Mouse (Mus musculus) midbrain, embryonic 16.5 days (tissue): ENCODE results near the gene Cep164. TPM values are rescaled to one million over a fixed set of nuclear protein-coding genes. Genes with fewer than 3 reads are reported as not detected.

Experiments
- ATAC-seq: fragments of 200-750 bp; cut with Nextera tagmentation; 2 replicates; pipeline ENCODE4 v1.8.0; 2017; ENCODE audit warnings: moderate TSS enrichment
- H3K27ac ChIP-seq: fragments of 300-500 bp; sonication (generic); 2 replicates; pipeline ENCODE4 v1.5.1; 2014; ENCODE audit warnings: mild to moderate bottlenecking, low read length, mixed read lengths
- H3K27me3 ChIP-seq: fragments of 300-500 bp; sonication (generic); 2 replicates; pipeline ENCODE4 v1.6.1; 2014; ENCODE audit warnings: low read depth, low read length, mixed read lengths; ENCODE audit not compliant: control insufficient read depth, insufficient read depth
- H3K36me3 ChIP-seq: fragments of 300-500 bp; sonication (generic); 2 replicates; pipeline ENCODE4 v1.6.1; 2014; ENCODE audit warnings: mild to moderate bottlenecking, low read length, moderate library complexity, mixed read lengths; ENCODE audit not compliant: control insufficient read depth, insufficient read depth
- H3K4me1 ChIP-seq: fragments of 300-500 bp; sonication (generic); 2 replicates; pipeline ENCODE4 v1.6.1; 2014; ENCODE audit warnings: mild to moderate bottlenecking, low read length, mixed read lengths; ENCODE audit not compliant: control insufficient read depth, insufficient read depth
- H3K4me2 ChIP-seq: fragments of 300-500 bp; sonication (generic); 2 replicates; pipeline ENCODE4 v1.6.1; 2014; ENCODE audit warnings: mild to moderate bottlenecking, low read length, mixed read lengths
- H3K4me3 ChIP-seq: fragments of 300-500 bp; sonication (generic); 2 replicates; pipeline ENCODE4 v1.5.1; 2014; ENCODE audit warnings: low read depth, mild to moderate bottlenecking, low read length, moderate library complexity, mixed read lengths
- H3K9ac ChIP-seq: fragments of 300-500 bp; sonication (generic); 2 replicates; pipeline ENCODE4 v1.6.1; 2014; ENCODE audit warnings: low read depth, low read length, mixed read lengths
- H3K9me3 ChIP-seq: fragments of 300-500 bp; sonication (generic); replicated peaks from 2 replicates; pipeline ENCODE4 v1.6.1; 2014; ENCODE audit warnings: mild to moderate bottlenecking, low read length, mixed read lengths; ENCODE audit not compliant: control insufficient read depth, poor library complexity, severe bottlenecking
- WGBS: fragments of 180-500 bp; shearing (Covaris S2); extraction: QIAGEN DNeasy Blood & Tissue Kit; methylation state at CpG from one replicate; pipeline ENCODE4 v1.1.7; 2014; 5-methylcytosine and 5-hydroxymethylcytosine counted together
- polyA plus RNA-seq: library from polyadenylated mRNA; unstranded; fragments of >200 nt; fragmentation: Nextera tagmentation; extraction: Ambion mirVana; gene quantifications from 2 replicates; pipeline ENCODE4 v1.2.1, GENCODE M21; 2015

Cep164 gene
- polyA plus RNA-seq, 1 experiment from 2014 or later: 12.7 TPM

DNA sequence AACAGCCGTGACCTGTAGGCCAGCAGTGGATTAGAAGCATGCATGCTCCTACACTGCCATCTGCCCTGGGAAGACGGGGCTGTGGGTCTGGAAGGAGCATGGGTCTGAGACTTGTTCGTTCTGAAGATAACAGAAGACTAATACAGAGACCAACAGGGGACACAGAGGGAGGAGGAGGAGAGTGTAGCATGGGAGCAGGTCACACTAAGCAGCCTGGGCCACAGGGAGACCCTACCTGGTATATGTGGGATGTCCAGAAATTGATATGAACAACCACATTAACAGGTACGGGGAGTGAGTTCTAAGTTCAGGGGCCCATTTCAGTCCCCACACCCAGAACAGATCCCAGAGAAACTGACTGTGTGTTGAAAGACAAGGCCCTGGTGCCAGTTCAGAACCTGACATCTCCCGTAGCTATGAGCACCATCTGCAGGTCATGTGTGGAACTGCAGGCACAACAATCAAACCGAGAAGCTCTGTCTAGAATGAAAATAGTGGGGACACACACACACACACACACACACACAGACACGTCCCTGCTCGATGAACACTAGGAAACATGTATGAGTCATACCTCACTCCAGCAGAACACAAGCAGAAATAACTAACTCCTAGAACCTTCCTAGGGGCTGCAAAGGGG is 73.9 kb downstream of the Cep164 start:
- H3K27me3 ChIP-seq: no peaks in the 10 kb centered on the region
- no peak overlapping the region for H3K4me2 ChIP-seq
- H3K4me3 ChIP-seq: no peak overlapping the region

DNA sequence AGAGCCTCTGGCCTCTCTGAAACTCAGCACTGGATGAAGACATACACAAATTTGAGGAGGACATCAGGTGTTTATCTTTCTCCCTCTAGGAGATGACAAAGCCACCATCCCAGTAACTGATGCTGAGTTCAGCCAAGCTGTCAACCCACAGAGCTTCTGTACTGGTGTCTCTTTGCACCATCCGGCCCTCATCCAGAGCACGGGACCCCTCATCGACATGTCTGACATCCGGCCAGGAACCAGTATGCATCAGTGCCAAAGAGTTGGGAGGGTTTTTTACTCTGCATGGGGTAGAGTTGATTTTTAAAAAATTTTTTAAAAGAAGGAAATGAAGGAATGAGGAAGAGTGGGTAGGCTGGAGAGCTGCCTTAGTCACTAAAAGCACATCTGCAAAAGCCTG is 78.6 kb downstream of the Cep164 start:
- WGBS: 90% methylated on average over 4 of the region's 4 CpGs
- Histone ChIP-seq H3K4me3 (no peak overlapping the region), H3K36me3 (peaks cover 9% of the 10 kb centered on the region; the same call in 1 of the 2 replicates), H3K4me1 (peaks cover 1% of the 10 kb centered on the region; the same call in 1 of the 2 replicates), H3K27ac (no peak overlapping the region), H3K4me2 (no peak overlapping the region), H3K9me3 (no peaks in the 10 kb centered on the region), H3K9ac (no peak overlapping the region), H3K27me3 (no peaks in the 10 kb centered on the region)
- ATAC-seq: no peak

More for the DNA sequence above, 73.9 kb downstream of the Cep164 start:
- H3K9ac ChIP-seq: no peak overlapping the region
- H3K36me3 ChIP-seq: peaks cover 4% of the 10 kb centered on the region; the same call in 1 of the 2 replicates
- peak; percentile 63; the same call in 1 of the 2 replicates for ATAC-seq
- H3K4me1 ChIP-seq: no peaks in the 10 kb centered on the region; the same call in 1 of the 2 replicates
- WGBS: 34% methylated on average over 8 of the region's 8 CpGs
- H3K9me3 ChIP-seq: no peaks in the 10 kb centered on the region
- no peak overlapping the region for H3K27ac ChIP-seq

DNA sequence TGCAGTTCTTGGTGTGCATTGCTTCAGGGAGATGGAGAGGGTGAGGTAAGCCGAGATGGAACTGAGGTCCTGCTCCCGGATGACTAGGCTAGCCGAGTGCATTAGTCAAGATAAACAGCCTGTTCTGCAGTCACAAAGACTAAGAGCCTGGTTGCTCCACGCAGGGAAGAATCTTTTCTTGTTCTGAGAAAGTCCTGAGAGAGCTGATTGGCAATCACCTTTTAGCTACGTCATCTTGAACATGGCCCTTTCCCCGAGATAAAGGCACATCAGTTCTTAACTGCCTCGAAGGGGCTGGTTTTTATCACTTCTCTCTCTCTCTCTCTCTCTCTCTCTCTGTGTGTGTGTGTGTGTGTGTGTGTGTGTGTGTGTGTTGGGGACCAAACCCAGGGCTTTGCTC is 83.0 kb downstream of the Cep164 start:
- H3K27me3 ChIP-seq: no peaks in the 10 kb centered on the region
- peaks cover 11% of the 10 kb centered on the region; the same call in 1 of the 2 replicates for H3K36me3 ChIP-seq
- H3K9ac ChIP-seq: no peak overlapping the region
- ATAC-seq: no peak
- no peak overlapping the region for H3K27ac ChIP-seq
- no peak overlapping the region for H3K4me3 ChIP-seq
- H3K4me2 ChIP-seq: no peak overlapping the region
- H3K4me1 ChIP-seq: peaks cover 2% of the 10 kb centered on the region; the same call in 1 of the 2 replicates
- no peaks in the 10 kb centered on the region for H3K9me3 ChIP-seq
- 67% methylated on average over 7 of the region's 7 CpGs for WGBS

DNA sequence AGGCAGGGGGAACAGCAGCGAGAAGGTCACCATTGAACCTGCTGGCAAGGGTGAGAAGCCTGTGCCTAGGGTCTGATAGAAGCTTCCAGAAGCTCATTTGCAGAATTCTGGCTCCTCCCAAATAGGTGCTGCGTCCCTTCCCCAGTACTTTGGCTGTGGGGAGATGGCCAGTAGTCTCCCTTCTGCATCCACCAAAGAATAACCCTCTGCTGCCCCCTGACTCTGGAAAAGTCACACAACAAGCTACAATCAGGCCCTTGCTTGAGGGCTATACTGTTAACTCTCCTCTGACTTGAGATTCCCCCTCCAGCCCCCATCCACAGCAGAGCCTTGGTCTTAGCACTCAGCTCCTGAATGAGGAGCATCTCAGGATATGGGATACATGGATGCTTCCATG is 87.9 kb downstream of the Cep164 start:
- no peaks in the 10 kb centered on the region for H3K27me3 ChIP-seq
- 49% methylated on average over 2 of the region's 2 CpGs for WGBS
- H3K4me2 ChIP-seq: no peak overlapping the region
- peak; percentile 32; the same call in 1 of the 2 replicates for ATAC-seq
- H3K4me1 ChIP-seq: peaks cover 26% of the 10 kb centered on the region
- H3K9me3 ChIP-seq: no peaks in the 10 kb centered on the region
- peak overlapping the region; percentile 84 for H3K27ac ChIP-seq
- no peak overlapping the region for H3K9ac ChIP-seq
- 0 out of 2 replicates have a peak, but pooled peaks cover 4% of the 10 kb centered on the region for H3K36me3 ChIP-seq
- no peak overlapping the region for H3K4me3 ChIP-seq

DNA sequence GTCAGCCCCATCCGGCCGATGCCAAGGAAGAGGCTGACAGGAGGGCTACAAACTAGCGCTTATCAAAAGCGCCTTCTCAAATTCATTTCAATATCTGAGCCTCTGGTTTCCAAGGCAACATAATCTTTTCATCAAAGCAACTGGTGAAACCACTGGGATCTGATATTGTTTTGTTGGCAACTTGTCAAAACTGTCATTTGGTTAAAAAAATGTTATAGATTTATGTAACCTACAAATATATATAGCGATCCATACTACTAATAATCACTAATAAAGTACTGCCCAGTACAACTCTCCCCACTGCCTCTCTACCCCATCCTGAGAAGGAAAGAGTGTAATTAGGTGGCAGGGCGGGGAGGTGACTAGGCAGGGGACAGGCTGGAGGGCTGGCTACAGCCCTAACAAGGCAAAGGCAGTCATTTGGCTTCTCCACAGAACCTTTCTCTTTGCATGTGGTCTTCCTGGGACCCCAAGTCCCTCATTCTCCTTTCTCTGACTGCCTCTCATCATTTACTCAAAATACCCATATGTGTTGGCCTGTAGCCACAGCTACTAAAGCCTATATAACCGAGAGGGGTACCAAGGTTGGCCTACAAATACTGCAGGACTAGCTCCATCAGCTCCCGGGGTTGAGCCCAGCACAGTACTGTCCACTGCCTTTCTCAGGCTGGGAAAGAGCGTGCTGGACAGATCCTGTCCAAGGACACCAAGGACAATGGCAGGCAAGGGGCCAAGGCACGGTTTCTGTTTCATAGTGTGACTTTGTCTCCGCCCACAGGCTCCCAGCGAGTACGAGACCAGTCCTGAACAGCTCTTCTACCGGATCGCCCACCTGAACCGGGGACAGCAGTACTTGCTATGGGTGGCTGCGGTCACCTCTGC is 88.5 kb downstream of the Cep164 start:
- no peak overlapping the region for H3K4me3 ChIP-seq
- H3K9ac ChIP-seq: 0 out of 2 replicates have a peak overlapping the region, but pooled peaks have one; percentile 34
- H3K36me3 ChIP-seq: 0 out of 2 replicates have a peak, but pooled peaks cover 3% of the 10 kb centered on the region
- H3K27me3 ChIP-seq: no peaks in the 10 kb centered on the region
- 50% methylated on average over 17 of the region's 17 CpGs for WGBS
- H3K27ac ChIP-seq: peak overlapping the region; percentile 90
- peaks cover 25% of the 10 kb centered on the region for H3K4me1 ChIP-seq
- H3K9me3 ChIP-seq: no peaks in the 10 kb centered on the region
- no peak overlapping the region for H3K4me2 ChIP-seq
- peak; percentile 57 for ATAC-seq

DNA sequence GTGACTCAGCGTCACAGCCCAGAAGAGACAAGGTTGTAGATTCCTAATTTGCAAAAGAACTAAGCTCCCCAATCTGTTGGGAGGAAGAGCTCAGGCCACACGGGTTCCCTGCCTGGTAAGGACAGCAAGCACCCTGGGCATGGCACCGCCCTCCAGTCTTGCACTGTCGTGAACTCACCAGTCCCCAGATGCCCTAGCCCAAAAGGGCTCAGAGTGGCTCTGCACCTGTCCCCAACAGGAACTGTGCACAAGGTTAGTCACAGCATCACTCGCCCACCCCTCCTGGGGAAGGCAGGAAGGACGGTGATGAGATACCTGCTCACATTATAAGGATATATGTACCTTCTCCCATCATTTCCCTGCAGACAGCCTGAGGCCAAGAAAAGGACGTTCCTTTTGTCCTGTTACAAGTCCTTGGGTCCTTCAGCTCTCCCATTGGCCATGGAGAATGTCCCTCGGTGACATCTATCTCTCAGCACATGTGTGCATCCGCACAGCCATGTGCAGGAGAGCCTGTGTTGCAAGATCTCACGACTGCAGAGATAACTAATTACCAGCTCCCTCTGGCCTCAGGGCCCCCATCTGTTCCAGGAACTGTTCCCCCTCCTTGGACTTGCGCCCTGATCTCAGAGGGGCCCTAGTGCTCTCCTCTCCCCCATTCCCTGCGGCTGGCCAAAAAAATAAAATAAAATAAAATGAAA is 89.3 kb downstream of the Cep164 start:
- H3K4me3 ChIP-seq: no peak overlapping the region; the same call in 1 of the 2 replicates
- peak overlapping the region; percentile 25 for H3K4me2 ChIP-seq
- H3K9me3 ChIP-seq: no peaks in the 10 kb centered on the region
- ATAC-seq: peak; percentile 77
- H3K4me1 ChIP-seq: peaks cover 23% of the 10 kb centered on the region
- no peak overlapping the region; the same call in 1 of the 2 replicates for H3K9ac ChIP-seq
- H3K27ac ChIP-seq: peak overlapping the region; percentile 90
- H3K27me3 ChIP-seq: no peaks in the 10 kb centered on the region
- H3K36me3 ChIP-seq: no peaks in the 10 kb centered on the region
- WGBS: 42% methylated on average over 12 of the region's 12 CpGs

DNA sequence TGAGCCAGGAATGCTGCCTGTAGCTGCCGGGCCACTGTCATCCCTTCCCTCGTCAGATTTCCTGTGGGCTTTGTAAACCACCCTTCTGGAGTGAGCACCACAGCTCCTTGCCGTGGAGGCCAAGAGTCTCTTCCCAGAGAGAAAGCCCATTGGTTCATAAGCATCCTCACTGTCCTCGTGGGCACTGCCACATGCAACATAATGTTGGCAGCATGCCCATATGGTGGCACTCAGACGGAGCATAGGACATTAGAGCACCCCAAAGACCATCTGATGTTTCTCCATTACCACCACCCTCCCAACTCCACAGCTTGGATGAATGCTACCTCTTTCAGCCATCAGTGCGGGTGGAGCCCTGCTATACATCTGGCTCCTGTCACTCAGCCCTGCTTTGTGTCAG is 95.2 kb downstream of the Cep164 start:
- H3K36me3 ChIP-seq: 0 out of 2 replicates have a peak, but pooled peaks cover 2% of the 10 kb centered on the region
- no peaks in the 10 kb centered on the region for H3K27me3 ChIP-seq
- ATAC-seq: no peak
- no peak overlapping the region for H3K4me2 ChIP-seq
- no peaks in the 10 kb centered on the region for H3K9me3 ChIP-seq
- 79% methylated on average over 6 of the region's 6 CpGs for WGBS
- H3K4me1 ChIP-seq: peaks cover 2% of the 10 kb centered on the region
- H3K27ac ChIP-seq: no peak overlapping the region
- no peak overlapping the region for H3K4me3 ChIP-seq
- no peak overlapping the region for H3K9ac ChIP-seq

DNA sequence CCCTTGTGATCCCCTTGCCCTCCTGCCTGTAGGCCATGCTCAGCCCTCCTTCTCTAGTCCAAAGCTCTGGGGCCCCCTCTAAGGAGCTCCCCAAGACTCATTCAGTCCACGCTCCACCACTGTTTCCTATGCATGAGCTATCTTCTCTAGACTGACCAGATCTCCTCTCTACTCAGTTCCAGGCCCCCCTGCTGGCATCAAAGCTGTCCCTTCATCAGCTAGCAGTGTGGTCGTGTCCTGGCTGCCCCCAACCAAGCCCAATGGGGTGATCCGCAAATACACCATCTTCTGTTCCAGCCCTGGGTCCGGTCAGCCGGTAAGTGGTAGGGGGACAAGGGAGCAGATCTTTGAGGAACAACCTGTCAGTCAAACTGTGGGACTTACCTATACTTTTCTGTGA is 96.6 kb downstream of the Cep164 start:
- H3K4me3 ChIP-seq: no peak overlapping the region
- no peaks in the 10 kb centered on the region for H3K9me3 ChIP-seq
- H3K9ac ChIP-seq: no peak overlapping the region
- 0 out of 2 replicates have a peak, but pooled peaks cover 2% of the 10 kb centered on the region for H3K36me3 ChIP-seq
- no peak overlapping the region for H3K27ac ChIP-seq
- 85% methylated on average over 5 of the region's 5 CpGs for WGBS
- no peaks in the 10 kb centered on the region for H3K27me3 ChIP-seq
- ATAC-seq: no peak
- H3K4me2 ChIP-seq: no peak overlapping the region
- no peaks in the 10 kb centered on the region for H3K4me1 ChIP-seq
